Mouse (Mus musculus) E14TG2a.4 (cell line): ENCODE data around the gene Slc22a20.

Source experiments
- CTCF ChIP-seq: conservative IDR thresholded peaks from 2 replicates; pipeline ENCODE4 v1.5.1; 2014; ENCODE audit warnings: low read length
- NANOG ChIP-seq: IDR thresholded peaks from 2 replicates; pipeline ENCODE4 v1.6.1; 2014; ENCODE audit warnings: borderline replicate concordance, low read length, mixed read lengths

GRCm38 (mm10) chr19:5942581-5942980, 43.4 kb downstream of the Slc22a20 start:
- no peak for TF ChIP-seq NANOG
- no peak for TF ChIP-seq CTCF
